Mouse (Mus musculus) liver, embryonic 14 days (tissue): ENCODE results near the gene Grap2. TPM values are rescaled to one million over a fixed set of nuclear protein-coding genes. Genes with fewer than 3 reads are reported as not detected.

ENCODE experiments used
- polyA plus RNA-seq: library from polyadenylated mRNA; depleted of rRNA; stranded (reverse); fragments of >200 nt; gene quantifications from 2 replicates; pipeline ENCODE4 v1.2.3, GENCODE M21; 2012; rRNA removed

Gene Grap2
- polyA plus RNA-seq: 7.3 and 8.7 TPM in 2 replicates

GRCm38 (mm10) chr15:80572291-80572690 lies at the start of gene Grap2:
TSS of gene Grap2 (plus strand) at chr15:80572594.

DNA sequence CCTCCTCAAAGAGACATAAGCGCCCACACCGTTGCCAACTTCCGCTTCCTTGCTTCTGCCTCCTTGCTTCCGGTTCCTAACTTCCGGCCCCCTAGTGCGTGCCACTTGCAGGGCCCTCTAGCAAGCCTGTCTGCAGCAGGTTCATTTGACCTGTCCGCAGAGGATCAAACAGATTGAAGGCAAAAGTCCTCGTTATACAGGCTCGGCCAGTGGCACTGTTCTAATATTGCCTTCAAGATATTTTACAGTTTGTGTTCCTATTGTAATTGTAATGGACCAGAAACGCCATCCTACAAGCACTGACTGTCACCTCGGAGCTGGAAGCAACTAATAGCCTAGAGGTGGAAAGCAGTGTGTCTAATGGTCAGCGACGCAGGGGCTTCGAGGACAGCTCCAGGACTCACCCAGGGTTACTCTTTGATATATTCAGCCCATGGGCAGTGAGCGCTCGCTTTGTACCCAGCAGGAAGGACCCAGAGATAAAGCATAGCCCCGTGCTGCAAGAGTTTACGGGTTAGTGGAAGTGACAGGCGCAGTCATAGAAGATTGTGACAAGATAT lies 7.2 kb upstream of the Grap2 start, which contains the start of gene Enthd1:
Gene Enthd1, minus strand, starts transcription at position 51 of the 560 bp plus-strand sequence.

DNA sequence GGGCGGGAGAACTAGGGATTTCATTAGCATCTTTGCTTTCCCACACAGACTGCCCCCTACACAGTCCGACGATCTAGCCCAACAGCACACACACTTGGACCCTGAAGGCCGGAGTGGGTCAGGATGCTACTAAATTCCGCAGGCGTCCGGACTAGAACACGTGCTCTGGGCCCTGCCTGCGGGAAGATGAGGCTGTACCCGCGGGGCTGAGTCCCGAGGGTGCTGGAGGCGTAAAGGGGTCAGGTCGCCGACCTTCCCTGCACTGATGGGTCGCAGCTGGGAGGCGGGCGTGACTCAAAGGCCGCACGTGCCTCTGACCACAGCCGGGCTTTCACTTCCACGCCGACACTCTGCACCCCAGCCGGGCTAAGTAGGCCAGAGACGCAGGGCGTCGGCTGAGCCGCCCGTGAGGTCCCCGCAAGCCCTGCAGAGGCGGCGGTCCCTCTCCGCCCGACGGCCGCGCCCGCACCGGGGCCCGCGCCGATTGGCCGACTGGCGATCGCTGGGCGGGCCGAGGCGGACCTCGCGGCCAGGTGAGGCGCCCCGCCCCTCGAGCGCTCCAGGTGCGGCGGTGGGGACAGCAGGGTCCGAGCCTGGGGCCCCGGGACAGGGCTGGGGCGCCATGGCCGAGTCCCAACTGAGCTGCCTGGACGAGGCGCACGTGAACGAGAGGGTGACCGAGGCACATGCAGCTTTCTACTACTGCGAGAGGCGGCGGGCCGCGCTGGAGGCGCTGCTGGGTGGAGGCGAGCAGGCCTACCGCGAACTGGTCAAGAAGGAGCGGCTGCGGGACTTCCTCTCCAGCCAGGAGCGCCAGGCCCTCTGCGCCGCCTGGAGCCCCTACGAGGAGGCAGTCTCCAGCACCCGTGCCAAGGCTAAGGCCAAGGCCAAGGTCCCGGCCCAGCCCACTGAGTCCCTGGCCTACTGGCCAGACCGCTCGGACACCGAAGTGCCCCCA lies 99.2 kb downstream of the Grap2 start, which contains the start of gene Fam83f:
Gene Fam83f, plus strand, starts transcription at position 553 of the 958 bp plus-strand sequence.

Other genes with a start within 250 kb of the Grap2 start
- gene Enthd1, start 7.4 kb upstream of the Grap2 start, polyA plus RNA-seq: not detected in 2 replicates
- gene Fam83f, start 99.3 kb downstream of the Grap2 start, polyA plus RNA-seq: 0.52 and 0.77 TPM in 2 replicates
- gene Tnrc6b, start 138.7 kb downstream of the Grap2 start, polyA plus RNA-seq: 6.1 and 7.1 TPM in 2 replicates